ENCODE assay signal across 17 mouse cellular contexts in the genomic region with DNA sequence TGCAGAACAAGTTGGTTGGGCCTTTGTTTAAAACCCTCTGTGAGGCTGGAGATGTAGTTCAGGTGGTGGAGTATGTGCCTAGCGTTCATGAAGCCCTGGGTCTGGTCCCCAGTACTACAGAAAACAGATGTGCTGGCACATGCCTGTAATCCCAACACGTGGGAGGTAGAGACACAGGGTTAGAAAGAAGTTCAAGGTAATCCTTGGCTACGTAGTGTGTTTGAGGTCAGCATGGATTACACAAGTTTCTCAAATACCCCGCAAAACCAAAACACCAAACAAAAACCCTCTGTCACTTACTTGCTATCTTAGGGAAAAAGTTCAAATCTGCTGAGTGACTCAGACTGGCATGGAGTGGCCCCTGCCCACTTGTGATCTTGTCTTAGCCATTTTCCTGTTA. TPM values are rescaled to one million over a fixed set of nuclear protein-coding genes. Genes with fewer than 3 reads are reported as not detected.
"Had no signal": no experiment of that assay in that cellular context is flagged by ENCODE, and none has a peak within 500 bp of the region (broad histone marks: within the 10 kb centered on the region; RNA-seq: fewer than 3 reads in every experiment).

No protein-coding gene starts in this region.

- H3K4me2 ChIP-seq: neural tube, embryonic 13.5 days; neural tube, embryonic 15.5 days; stomach, embryonic 15.5 days had no signal

- H3K27ac ChIP-seq: neural tube, embryonic 13.5 days; neural tube, embryonic 15.5 days; stomach, embryonic 15.5 days; stomach, postnatal 0 days had no signal

- H3K27me3 ChIP-seq: neural tube, embryonic 13.5 days; neural tube, embryonic 15.5 days; stomach, embryonic 15.5 days had no signal

- H3K9ac ChIP-seq: neural tube, embryonic 13.5 days; neural tube, embryonic 15.5 days; stomach, embryonic 15.5 days had no signal

- H3K4me1 ChIP-seq: neural tube, embryonic 13.5 days; stomach, embryonic 15.5 days had no signal

- H3K9me3 ChIP-seq: neural tube, embryonic 13.5 days; neural tube, embryonic 15.5 days; stomach, embryonic 15.5 days had no signal

- DNase-seq: retina, postnatal 1 day; right cerebral cortex, adult 18-20 months; right cerebral cortex, postnatal 14 days; right cerebral cortex, postnatal 25 days; right cerebral cortex, postnatal 4 days; spleen, adult 18-20 months; thymus, adult 18-20 months; thymus, adult 2 months; thymus, postnatal 14 days; thymus, postnatal 25 days; thymus, postnatal 36 days; thymus, postnatal 4 days had no signal

- H3K36me3 ChIP-seq: neural tube, embryonic 15.5 days had no signal

- H3K4me3 ChIP-seq: neural tube, embryonic 13.5 days; neural tube, embryonic 15.5 days; stomach, embryonic 15.5 days had no signal

RNA-seq across cellular contexts. Expression of gene Cmbl, which starts 46.8 kb away (rescaled TPM):
- total RNA-seq: neutrophil, adult 5-6 weeks had no signal
